Mouse (Mus musculus): Measurements from ENCODE around the gene Fcgr1. TPM values are rescaled to one million over a fixed set of nuclear protein-coding genes. Genes with fewer than 3 reads are reported as not detected.
A peak's percentile ranks its signal among the peaks of the same experiment; 100 is the strongest.

Gene Fcgr1
- polyA plus RNA-seq, 1 experiment, result 1.3 TPM

DNA sequence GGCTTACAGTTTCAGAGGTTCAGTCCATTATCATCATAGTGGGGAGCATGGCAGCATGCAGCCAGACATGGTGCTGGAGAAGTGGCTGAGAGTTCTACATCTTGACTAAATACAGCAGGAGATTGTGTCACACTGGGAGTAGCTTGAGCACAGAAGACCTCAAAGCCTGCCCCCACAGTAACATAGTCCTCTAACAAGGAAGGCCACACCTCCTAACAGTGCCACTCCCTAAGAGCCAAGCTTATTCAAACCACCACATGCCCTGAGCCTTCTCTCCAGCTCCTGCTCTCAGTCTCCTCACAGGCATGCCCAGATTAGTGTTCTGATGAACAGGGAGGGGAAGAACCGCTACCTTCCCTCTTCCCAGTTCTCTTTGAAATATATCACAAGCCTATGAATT, 42.9 kb upstream of the Fcgr1 start:
- TF ChIP-seq CTCF (conservative IDR thresholded peaks at IDR 0.05; ENCODE audit: insufficient read depth, insufficient read length, low read depth, low read length) (no peak), POLR2A (IDR thresholded peaks at IDR 0.05; ENCODE audit: low read depth, low read length) (no peak)
- H3K27me3 ChIP-seq (replicated peaks; ENCODE audit: control insufficient read depth, insufficient read depth, low read length), result peaks cover 6% of the 10 kb centered on the region
- H3K4me1 ChIP-seq (ENCODE audit: control insufficient read depth, insufficient read depth, low read length), result 0 out of 2 replicates have a peak, but pooled peaks cover 3% of the 10 kb centered on the region
- 86% methylated on average over 1 of the region's 1 CpGs for WGBS
- no peaks in the 10 kb centered on the region for H3K36me3 ChIP-seq (ENCODE audit: control insufficient read depth, insufficient read depth, low read length)
- no peak overlapping the region for H3K4me3 ChIP-seq (ENCODE audit: insufficient read depth, low read depth, low read length)
- DNase-seq, result no peak
- H3K27ac ChIP-seq (ENCODE audit: insufficient read depth, low read depth, low read length), result no peak overlapping the region

DNA sequence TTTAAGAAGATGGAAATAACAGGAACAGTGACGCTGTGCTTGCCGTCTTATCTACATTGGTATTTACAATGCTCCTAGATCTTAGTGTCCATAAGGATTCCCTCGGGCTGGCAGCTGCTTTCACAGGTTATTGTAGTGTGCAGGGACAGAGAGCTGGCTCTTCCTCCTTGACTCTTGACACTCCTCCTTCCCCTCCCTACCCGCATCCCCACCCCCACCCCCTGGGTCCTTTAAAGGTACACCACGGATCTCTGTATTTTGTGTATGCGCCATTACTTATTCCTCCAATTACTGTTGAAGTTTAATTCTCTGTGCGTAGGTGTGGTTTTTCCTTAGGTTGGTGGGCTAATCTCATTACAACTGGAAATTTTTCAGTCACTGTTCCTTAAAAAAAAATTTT, 41.8 kb upstream of the Fcgr1 start:
- peaks cover 8% of the 10 kb centered on the region for H3K27me3 ChIP-seq (replicated peaks; ENCODE audit: control insufficient read depth, insufficient read depth, low read length)
- 30% methylated on average over 7 of the region's 7 CpGs for WGBS
- H3K4me3 ChIP-seq (ENCODE audit: insufficient read depth, low read depth, low read length), result no peak overlapping the region
- no peaks in the 10 kb centered on the region for H3K36me3 ChIP-seq (ENCODE audit: control insufficient read depth, insufficient read depth, low read length)
- no peak for TF ChIP-seq CTCF (conservative IDR thresholded peaks at IDR 0.05; ENCODE audit: insufficient read depth, insufficient read length, low read depth, low read length)
- no peak for TF ChIP-seq POLR2A (IDR thresholded peaks at IDR 0.05; ENCODE audit: low read depth, low read length)
- 0 out of 2 replicates have a peak, but pooled peaks cover 3% of the 10 kb centered on the region for H3K4me1 ChIP-seq (ENCODE audit: control insufficient read depth, insufficient read depth, low read length)
- H3K27ac ChIP-seq (ENCODE audit: insufficient read depth, low read depth, low read length), result no peak overlapping the region
- no peak for DNase-seq

DNA sequence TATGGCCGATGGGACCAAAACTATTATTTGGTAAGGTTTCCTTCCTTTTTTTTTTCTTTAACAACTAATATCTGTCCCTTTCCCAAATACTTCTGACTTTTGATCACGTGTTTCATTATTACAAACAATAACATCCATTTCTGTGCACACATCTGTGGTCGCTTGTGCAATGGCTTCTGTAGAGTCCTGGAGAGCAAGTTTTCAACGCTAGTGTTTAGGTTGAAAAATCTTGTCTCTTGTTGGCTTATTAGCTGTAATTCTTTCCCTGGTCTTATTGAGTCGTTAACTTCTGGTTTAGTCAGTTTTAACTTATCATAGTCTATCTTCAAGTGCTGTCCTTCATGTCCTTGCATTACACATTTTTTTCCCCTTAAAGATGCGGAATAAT, 41.4 kb upstream of the Fcgr1 start:
- H3K4me1 ChIP-seq (ENCODE audit: control insufficient read depth, insufficient read depth, low read length), result 0 out of 2 replicates have a peak, but pooled peaks cover 3% of the 10 kb centered on the region
- TF ChIP-seq CTCF (conservative IDR thresholded peaks at IDR 0.05; ENCODE audit: insufficient read depth, insufficient read length, low read depth, low read length) (no peak), POLR2A (IDR thresholded peaks at IDR 0.05; ENCODE audit: low read depth, low read length) (no peak)
- no peak overlapping the region for H3K4me3 ChIP-seq (ENCODE audit: insufficient read depth, low read depth, low read length)
- H3K36me3 ChIP-seq (ENCODE audit: control insufficient read depth, insufficient read depth, low read length), result no peaks in the 10 kb centered on the region
- DNase-seq, result no peak
- peaks cover 7% of the 10 kb centered on the region for H3K27me3 ChIP-seq (replicated peaks; ENCODE audit: control insufficient read depth, insufficient read depth, low read length)
- 60% methylated on average over 6 of the region's 6 CpGs for WGBS
- no peak overlapping the region for H3K27ac ChIP-seq (ENCODE audit: insufficient read depth, low read depth, low read length)

DNA sequence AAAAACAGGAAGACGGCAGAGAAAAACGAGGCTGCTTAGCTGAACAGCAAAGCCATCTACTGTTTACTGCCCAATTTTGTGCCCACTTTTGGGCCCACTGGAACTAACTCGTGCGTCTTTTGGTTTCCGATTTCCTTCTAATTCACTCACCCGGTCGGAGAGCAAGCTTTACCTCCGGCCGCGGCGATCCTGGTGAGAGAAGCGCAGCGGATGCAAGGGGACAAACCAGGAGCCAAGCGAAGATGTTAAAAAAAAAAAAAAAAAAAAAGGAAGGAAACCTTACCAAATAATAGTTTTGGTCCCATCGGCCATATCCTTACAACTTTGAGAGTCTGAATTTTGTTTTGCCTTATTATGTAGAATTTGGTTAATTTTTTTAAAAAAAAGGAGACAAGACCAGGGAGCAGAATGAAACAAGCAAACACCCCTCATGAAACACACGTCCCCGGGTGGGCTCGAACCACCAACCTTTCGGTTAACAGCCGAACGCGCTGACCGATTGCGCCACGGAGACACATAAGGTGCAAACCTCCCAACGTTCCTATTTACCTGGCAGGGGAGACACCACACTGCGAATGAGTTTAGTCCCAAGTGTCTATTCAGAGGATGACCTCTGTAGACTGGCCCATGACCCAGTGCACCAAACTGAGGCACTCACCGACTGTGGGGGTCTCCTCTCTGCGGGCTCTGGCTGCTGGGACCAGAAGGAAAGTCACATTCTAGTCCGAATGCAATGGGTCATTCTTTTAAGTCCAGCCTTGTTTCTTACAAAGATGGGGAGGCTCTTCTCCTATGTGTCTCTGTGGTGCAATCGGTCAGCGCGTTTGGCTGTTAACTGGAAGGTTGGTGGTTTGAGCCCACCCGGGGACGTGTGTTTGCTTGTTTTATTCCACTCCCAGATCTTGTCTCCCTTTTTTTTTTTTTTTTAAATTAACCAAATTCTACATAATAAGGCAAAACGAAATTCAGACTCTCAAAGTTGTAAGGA, 40.7 kb upstream of the Fcgr1 start:
- Histone ChIP-seq H3K27me3 (replicated peaks; ENCODE audit: control insufficient read depth, insufficient read depth, low read length) (peaks cover 7% of the 10 kb centered on the region; the same call in 1 of the 2 replicates), H3K4me1 (ENCODE audit: control insufficient read depth, insufficient read depth, low read length) (0 out of 2 replicates have a peak, but pooled peaks cover 3% of the 10 kb centered on the region), H3K36me3 (ENCODE audit: control insufficient read depth, insufficient read depth, low read length) (no peaks in the 10 kb centered on the region), H3K27ac (ENCODE audit: insufficient read depth, low read depth, low read length) (no peak overlapping the region), H3K4me3 (ENCODE audit: insufficient read depth, low read depth, low read length) (no peak overlapping the region)
- no peak for DNase-seq
- WGBS, result 10% methylated on average over 36 of the region's 36 CpGs
- TF ChIP-seq POLR2A (IDR thresholded peaks at IDR 0.05; ENCODE audit: low read depth, low read length) (no peak), CTCF (conservative IDR thresholded peaks at IDR 0.05; ENCODE audit: insufficient read depth, insufficient read length, low read depth, low read length) (no peak)

DNA sequence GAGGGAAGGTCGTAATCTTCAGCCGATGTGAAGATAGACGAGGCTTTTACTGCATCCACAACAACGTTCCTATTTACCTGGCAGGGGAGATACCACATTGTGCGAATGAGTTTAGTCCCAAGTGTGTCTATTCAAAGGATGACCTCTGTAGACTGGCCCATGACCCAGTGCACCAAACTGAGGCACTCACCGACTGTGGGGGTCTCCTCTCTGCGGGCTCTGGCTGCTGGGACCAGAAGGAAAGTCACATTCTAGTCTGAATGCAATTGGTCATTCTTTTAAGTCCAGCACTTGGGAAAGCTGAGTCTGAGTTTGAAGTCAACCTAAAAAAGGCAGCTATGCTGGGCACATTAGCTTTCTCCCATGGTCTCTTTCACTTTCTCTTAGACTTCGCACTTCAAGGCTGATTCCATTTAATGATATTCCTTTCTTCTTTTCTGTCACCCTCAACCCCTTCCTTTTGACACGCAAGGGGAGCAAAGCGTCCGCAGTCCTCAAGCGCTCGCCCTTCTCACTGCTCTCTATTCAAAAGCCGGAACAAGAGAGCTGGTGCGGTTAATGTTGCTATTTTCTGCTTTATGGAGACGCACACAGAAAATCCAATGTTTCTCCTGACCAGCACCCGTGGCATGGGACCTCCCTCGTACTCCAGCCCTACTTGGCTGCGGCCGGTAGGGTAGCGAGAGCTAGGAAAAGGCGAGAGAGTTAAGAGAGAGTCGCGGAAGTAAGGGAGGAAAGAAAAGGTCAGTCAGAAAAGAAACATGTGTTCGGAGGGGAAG, 39.8 kb upstream of the Fcgr1 start:
- WGBS, result 5% methylated on average over 25 of the region's 25 CpGs
- peaks cover 4% of the 10 kb centered on the region; the same call in 1 of the 2 replicates for H3K27me3 ChIP-seq (replicated peaks; ENCODE audit: control insufficient read depth, insufficient read depth, low read length)
- peak; percentile 13 for DNase-seq

DNA sequence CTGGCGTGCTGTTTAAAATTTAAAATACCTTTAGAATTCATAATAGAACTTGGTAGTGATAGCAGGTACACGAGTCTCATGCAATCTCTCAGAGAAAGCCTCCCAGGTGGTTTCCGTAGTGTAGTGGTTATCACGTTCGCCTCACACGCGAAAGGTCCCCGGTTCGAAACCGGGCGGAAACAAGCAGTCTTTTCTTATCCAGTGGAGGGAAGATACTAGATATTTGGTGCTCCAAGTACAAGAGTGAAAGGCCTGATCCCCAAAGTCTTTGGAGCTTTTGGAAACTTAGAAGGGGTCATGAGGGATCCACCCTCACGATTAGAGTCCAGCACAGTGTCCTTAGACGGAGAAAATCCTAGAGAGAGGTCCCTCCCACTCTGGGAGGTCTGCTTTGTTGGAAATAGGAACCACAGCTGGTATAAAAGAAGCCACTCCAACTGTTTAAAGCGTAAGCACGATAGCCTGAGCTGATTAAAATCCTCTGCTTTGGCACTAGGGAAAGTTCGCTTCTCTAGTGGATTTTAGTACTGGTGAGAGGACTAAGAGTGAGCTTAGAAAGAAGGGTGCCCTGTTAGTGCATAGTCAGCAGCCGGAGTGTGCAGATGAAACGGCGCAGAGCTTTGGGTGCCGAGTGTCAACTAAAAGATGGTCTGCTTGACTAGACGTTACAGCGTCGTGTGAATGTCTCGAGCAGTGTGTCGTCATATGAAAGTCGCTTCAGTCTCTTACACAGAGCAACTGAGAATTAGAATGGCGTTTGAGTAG, 39.0 kb upstream of the Fcgr1 start:
- 8% methylated on average over 27 of the region's 27 CpGs for WGBS
- H3K27me3 ChIP-seq (replicated peaks; ENCODE audit: control insufficient read depth, insufficient read depth, low read length), result peaks cover 4% of the 10 kb centered on the region; the same call in 1 of the 2 replicates
- 0 out of 2 replicates have a peak, but pooled peaks cover 3% of the 10 kb centered on the region for H3K4me1 ChIP-seq (ENCODE audit: control insufficient read depth, insufficient read depth, low read length)
- H3K27ac ChIP-seq (ENCODE audit: insufficient read depth, low read depth, low read length), result no peak overlapping the region
- TF ChIP-seq POLR2A (IDR thresholded peaks at IDR 0.05; ENCODE audit: low read depth, low read length) (no peak), CTCF (conservative IDR thresholded peaks at IDR 0.05; ENCODE audit: insufficient read depth, insufficient read length, low read depth, low read length) (no peak)
- no peak overlapping the region for H3K4me3 ChIP-seq (ENCODE audit: insufficient read depth, low read depth, low read length)
- no peak for DNase-seq
- H3K36me3 ChIP-seq (ENCODE audit: control insufficient read depth, insufficient read depth, low read length), result no peaks in the 10 kb centered on the region

More for the DNA sequence above, 39.8 kb upstream of the Fcgr1 start:
- no peaks in the 10 kb centered on the region for H3K36me3 ChIP-seq (ENCODE audit: control insufficient read depth, insufficient read depth, low read length)
- TF ChIP-seq POLR2A (IDR thresholded peaks at IDR 0.05; ENCODE audit: low read depth, low read length) (no peak), CTCF (conservative IDR thresholded peaks at IDR 0.05; ENCODE audit: insufficient read depth, insufficient read length, low read depth, low read length) (no peak)
- H3K27ac ChIP-seq (ENCODE audit: insufficient read depth, low read depth, low read length), result no peak overlapping the region
- peak overlapping the region; percentile 3; the same call in 1 of the 2 replicates for H3K4me3 ChIP-seq (ENCODE audit: insufficient read depth, low read depth, low read length)
- H3K4me1 ChIP-seq (ENCODE audit: control insufficient read depth, insufficient read depth, low read length), result 0 out of 2 replicates have a peak, but pooled peaks cover 3% of the 10 kb centered on the region

Data from kidney, adult 2 months (tissue).